Mouse (Mus musculus) gastrocnemius, adult 18-20 months (tissue): Measurements from ENCODE around the gene Csnk1e. TPM values are rescaled to one million over a fixed set of nuclear protein-coding genes. Genes with fewer than 3 reads are reported as not detected.
"Not testable (repeated sequence)": the region's sequence is repeated elsewhere in the genome, so short reads cannot be mapped to it uniquely, and the experiment has no call there.

Source experiments
- DNase-seq: peaks from one replicate; pipeline ENCODE4 v3.0.0; 2021; ENCODE audit warnings: low spot score
- long read RNA-seq, 2 experiments: library from polyadenylated mRNA; stranded (forward); transcript quantifications; one replicate each; pipeline ENCODE4 v2.0.0; 2021
- total RNA-seq, 2 experiments: library from RNA; stranded (reverse); gene quantifications; 2 replicates each; pipeline ENCODE4 v1.2.3; 2021

Gene Csnk1e
- 10 to 100 TPM; 45.4 to 48.0 TPM for total RNA-seq
- long read RNA-seq, experiment 1, transcript Csnk1e-202 (11 exons, 1,391 nt) = major isoform, 36 of 52 reads
- long read RNA-seq, experiment 1, transcript Csnk1e-201 (11 exons, 2,694 nt) = minor isoform, 6 of 52 reads
- long read RNA-seq, experiment 1, partial matches to known transcripts = 3 of 52 reads
- long read RNA-seq, experiment 1, other reads (novel, unspliced or antisense) = 7 of 52 reads
- long read RNA-seq, experiment 2, transcript Csnk1e-202 (11 exons, 1,391 nt) = major isoform, 38 of 69 reads
- long read RNA-seq, experiment 2, transcript Csnk1e-201 (11 exons, 2,694 nt) = minor isoform, 5 of 69 reads
- long read RNA-seq, experiment 2, partial matches to known transcripts = 16 of 69 reads
- long read RNA-seq, experiment 2, other reads (novel, unspliced or antisense) = 8 of 69 reads

DNA sequence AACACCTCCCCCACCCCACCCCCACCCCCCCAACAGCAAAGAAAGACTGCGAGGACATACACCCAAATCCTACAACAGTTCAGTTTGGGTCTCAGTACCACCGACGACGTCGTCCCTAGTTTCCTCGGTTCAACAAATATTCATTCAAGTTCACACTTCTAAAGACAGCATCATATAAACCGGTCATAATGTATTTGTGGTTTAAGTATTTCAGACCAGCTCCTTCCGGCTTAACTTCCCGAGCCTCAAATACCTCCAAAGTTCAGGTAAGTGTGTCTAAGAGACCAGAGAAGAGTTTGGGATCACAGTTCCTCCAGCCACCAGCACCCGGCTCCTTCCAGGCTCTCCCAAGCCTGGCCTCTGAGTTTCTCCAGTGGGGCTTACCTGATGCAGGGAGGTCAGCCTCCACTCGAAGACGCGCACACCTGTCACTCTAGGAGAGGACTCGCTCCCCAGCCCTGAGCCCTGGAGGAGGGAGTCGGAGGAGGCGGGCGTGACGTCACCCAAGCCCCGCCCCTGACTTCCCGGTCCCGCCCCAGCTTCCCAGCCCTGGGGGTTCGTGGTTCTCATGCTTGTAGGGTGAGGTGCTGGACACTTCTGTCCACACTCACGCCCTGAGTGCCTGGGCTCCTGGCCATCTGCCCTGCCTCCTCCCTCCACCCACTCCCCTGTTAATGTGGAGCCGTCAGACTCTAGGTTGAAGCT is at the start of gene Csnk1e:
Csnk1e (minus strand) TSS at position 461 of the 705 bp plus-strand sequence.
- DNase-seq = peak; percentile 64

DNA sequence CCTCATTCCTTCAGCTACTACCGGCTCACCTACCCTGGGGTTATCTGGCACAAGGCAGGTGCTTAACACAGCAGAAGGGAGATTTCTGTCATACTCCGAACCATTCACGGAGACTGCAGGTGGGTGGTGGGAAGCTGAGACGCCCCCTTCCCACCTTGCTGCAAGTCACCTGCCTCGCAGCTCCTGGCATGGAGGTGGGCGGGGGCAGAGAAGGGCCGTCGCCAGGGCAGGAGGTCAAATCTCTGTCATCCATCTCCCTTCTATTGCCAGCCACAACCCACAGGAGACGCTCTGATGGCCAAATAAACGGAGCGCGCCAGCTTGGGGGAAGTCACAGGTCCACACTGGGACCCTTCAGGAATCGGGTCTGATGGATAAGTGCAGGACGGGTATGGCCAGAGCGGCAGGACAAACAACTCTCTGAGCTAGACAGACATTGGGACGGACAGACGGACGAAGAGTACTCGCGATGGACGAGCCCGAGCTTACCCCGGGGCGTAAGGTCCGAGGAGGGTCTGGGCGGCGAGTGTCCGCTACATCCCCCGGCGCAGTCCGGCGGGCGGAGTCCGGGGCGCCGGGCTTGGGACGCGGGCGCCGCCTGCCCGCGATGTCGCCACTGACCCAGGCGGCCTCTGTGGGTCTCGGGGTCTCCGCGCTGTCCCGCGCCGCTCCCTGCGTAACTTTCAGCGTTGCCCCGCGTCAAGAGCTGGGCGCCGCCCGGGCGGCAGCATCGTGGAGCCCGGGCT is 49.5 kb upstream of the Csnk1e start, which contains the start of gene Kcnj4:
Kcnj4 (minus strand) TSS at position 535 of the 746 bp plus-strand sequence.
- DNase-seq = no peak

DNA sequence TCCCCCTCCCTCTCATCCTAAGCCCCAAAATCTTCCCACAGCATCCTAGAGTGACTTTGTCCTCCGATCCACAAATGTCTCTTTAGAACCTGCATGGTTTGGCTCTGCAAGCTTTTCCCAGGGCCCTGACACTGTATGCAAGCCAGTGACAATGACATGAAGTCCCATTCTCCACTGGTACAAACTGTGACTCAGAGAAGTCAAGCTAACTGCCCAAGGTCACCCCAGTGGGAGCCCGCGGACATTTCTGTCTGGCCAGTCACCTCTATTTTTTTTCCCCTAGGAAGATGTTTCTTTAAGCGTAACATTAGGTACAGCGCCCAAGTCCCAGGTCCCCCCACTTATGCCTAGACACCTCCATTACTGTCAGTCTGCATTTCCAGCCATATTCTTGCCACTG is 48.1 kb upstream of the Csnk1e start:
- DNase-seq = no peak

DNA sequence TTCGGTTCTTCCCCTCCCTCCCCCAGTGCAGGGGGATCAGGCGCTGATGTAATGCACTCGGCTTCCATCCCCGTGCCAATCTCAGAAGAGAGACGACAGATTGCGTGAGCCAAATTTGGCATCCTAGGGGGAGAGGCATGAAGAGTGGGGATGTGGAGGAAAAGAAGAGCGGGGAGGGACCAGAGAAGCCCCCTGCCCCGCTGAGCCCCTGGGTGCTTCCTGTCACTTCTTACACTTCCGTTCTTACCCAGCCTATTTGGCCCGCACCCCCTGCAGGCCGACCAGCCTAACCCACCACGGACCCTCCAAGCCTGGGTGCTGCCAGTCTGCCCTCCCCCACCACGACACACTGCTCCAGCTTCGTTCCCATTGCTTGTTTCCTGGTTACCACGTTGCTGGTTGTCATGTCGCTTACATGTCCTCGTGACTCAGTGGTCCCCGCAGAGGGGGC is 47.5 kb upstream of the Csnk1e start:
- DNase-seq = no peak

DNA sequence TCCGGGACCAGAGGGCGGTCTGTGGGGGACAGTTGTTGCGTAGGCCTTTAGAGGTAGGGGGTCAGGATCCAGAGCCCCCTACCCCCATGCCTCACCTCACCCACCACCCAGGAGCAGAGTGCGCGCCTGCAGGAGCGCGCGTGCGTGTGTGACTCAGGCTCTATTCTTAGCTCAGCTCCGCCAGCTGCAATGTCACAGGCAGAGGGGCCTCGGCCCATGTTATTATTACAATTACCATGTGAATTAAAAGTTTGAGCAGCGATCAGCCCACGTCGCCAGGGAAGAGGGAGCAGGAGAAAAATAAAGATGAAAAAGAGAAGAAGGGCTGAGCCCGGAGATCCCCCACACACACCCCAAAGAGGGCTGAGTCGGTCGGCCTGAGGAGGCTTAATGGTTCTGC is 44.7 kb upstream of the Csnk1e start:
- no peak for DNase-seq

GRCm38 (mm10) chr15:79493527-79493926 is 38.2 kb upstream of the Csnk1e start:
- DNase-seq = no peak

GRCm38 (mm10) chr15:79489463-79489862 is 34.1 kb upstream of the Csnk1e start:
- no peak for DNase-seq

DNA sequence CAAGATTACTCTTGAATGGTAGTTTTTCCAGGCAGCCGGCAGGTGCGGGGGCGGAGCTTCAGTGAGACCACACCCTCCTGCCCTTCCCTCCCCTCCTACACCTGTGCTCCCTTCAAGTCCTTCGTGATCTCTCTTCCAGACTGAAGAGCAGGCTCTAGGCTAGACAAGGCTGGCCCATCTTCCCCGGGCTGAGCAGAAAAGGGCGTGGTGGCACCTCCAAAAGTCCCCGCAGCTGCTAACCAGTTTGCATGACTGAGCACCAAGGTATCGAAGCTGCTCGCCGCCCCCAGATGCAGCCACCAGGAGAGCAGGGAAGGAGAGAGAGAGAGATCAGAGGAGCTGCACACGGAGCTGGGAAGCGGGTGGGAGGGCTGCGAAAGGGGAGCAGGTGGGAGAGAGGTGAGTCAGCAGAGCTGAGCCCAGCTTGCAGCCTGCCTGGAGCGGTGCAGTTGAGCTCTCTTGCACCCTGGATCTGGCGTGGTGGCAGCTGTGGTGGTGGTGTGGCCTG is 25.9 kb upstream of the Csnk1e start:
- no peak for DNase-seq

- no peak for DNase-seq
These were observed 21.9 kb upstream of the Csnk1e start for GRCm38 (mm10) chr15:79477227-79477626.

DNA sequence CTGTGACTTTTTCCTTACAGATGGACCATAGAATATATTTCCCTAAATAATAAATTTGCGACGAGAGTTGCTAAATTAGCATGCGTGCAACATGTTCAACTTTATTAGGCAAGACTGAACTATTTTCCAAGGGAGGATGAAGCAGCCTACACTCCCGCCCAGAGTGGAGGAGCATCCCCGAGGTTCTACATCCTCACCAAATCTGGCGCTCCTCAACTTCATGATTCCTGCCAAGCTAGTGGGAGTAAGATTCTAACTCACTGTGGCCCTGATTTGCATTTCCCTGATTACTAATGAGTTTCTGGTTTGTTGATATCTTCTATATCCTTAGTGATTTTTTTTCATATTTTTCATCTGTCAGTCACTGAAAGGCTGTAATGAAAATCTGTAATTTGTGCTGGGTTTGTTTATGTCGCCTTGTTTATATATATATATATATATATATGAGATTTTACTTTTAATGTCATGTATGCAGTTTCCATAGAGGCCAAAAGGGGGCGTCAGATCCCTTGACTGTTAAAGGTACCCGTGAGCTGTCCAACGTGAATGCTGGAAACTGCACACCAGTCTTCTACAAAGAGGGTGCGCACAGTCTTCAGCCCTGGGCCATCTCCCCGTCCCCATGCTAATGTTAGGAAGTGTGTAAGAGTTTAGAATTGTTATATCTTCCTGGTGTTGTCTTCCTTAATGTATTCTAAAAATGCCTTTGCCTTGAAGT is 18.4 kb upstream of the Csnk1e start:
- no peak for DNase-seq

GRCm38 (mm10) chr15:79473042-79473441 is 17.7 kb upstream of the Csnk1e start:
- no peak for DNase-seq

DNA sequence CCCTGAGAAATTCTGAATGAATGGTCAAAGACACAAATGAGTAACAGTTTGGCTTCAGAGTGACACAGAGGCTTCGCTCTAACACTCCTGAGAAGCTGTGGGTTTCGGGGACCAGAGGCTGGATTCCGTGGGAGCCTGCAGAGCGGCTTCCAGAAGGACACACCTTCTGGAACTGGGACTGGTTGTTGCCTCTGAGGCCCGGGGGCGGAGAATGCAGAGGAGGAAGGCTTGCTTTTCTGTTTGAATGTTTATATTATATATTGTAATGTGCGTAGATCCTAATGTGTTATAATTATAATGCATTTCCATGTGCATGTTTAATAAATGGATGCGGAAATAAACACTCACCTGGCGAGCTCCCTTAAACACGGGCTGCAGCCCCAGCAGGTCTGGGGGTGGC is 15.7 kb upstream of the Csnk1e start:
- DNase-seq = no peak

DNA sequence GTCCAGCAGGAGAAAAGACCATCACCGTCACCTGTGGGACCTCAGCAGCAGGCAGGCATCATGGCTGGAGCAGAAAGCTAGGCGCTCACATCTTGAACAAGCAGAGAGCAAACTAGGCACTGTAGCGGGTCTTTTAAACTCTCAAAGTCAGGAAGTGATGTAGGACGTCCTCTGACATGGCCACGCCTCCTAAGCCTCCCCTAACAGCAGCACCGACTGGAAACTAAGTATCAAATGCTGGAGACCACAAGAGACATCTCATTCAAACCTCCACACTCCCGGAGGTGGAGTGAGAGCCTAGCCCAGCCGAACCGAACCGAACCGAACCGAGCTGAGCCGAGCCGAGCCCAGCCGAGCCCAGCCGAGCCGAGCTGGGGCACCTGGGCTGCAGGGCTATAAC is 15.2 kb upstream of the Csnk1e start:
- no peak for DNase-seq

- no peak for DNase-seq
These were observed 14.2 kb upstream of the Csnk1e start for GRCm38 (mm10) chr15:79469577-79469976.

GRCm38 (mm10) chr15:79466601-79467286 is 11.4 kb upstream of the Csnk1e start:
- peak; percentile 89 for DNase-seq

GRCm38 (mm10) chr15:79456546-79456945 is 1.2 kb upstream of the Csnk1e start:
- no peak for DNase-seq

GRCm38 (mm10) chr15:79456104-79456503 is 738 bp upstream of the Csnk1e start:
- not testable (repeated sequence) for DNase-seq

DNA sequence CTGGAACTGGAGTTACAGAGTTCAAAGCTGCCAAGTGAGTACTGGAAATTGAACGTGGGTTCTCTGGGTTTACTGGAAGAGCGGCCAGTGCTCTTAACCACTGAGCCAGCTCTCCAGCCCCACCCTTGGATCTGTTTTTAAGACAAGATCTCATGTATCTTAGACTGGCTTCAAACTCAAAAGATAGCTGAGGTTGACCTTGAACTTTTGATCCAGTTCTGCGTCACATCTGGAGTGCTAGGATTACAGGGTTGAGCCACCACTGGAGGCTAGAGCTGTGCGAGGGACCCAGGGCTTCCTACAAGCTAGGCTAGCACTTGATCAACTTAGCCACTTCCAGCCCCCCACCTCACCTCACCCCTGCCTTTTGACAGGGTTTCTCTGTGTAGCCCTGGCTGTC is 1.5 kb downstream of the Csnk1e start:
- DNase-seq = no peak

- no peak for DNase-seq
These were observed 7.3 kb downstream of the Csnk1e start for GRCm38 (mm10) chr15:79448041-79448440.
